In the genomic region with DNA sequence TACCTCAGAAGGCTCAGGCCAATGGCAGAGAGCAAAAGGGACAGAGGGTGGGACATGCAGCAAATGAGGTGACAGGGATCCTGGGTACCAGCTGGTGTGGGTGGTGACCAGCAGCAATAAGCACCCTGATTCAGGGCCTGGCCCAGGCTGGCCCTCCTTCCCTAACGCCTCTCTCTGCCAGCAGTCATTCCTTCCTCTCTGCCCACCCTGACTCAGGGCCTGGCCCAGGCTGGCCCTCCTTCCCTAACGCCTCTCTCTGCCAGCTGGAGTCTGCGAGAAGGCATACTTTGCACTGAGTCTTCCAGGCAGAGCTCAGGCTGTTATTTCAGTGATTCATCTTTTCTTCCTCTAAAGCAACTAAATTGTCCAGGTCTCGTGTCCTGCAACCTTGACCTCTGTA, we compare ENCODE assay signal across 8 mouse cellular contexts. TPM values are rescaled to one million over a fixed set of nuclear protein-coding genes. Genes with fewer than 3 reads are reported as not detected.
DNase-seq lines count a peak whose midpoint lies in the region; ATAC-seq and TF ChIP-seq lines count a peak whose summit lies in the region.
"Had no signal": no experiment of that assay in that cellular context is flagged by ENCODE, and none has a peak within 500 bp of the region (broad histone marks: within the 10 kb centered on the region; RNA-seq: fewer than 3 reads in every experiment).

No protein-coding gene starts in this region.

- no peak for ATAC-seq in heart, embryonic 12.5 days (ENCODE audit: insufficient number of reproducible peaks, low FRiP score)
- peak; percentile 89 for ATAC-seq in lung, postnatal 0 days
- ATAC-seq in inflammation-experienced regulatory T-cells, adult 6 months, result no peak

- no peak for TF ChIP-seq CTCF in lung, postnatal 0 days (IDR thresholded peaks at IDR 0.05)

- peak; percentile 35 for DNase-seq in right cerebral cortex, postnatal 14 days
- DNase-seq in right cerebral cortex, postnatal 4 days, result no peak
- DNase-seq in cerebellum, postnatal 10 days, result peak; percentile 86 to 92
- DNase-seq in lung, postnatal 0 days (ENCODE audit: low spot score), result peak; percentile 78
- DNase-seq in embryo, embryonic 9.5 days (ENCODE audit: extremely low spot score), result no peak

- peak overlapping the region; percentile 39; the same call in 1 of the 2 replicates for H3K9ac ChIP-seq in heart, embryonic 12.5 days
- no peak overlapping the region for H3K9ac ChIP-seq in lung, postnatal 0 days (replicated peaks; ENCODE audit: low read depth)

- WGBS in heart, embryonic 12.5 days, result 44% methylated on average over 4 of the region's 4 CpGs
- 47% methylated on average over 3 of the region's 4 CpGs for WGBS in lung, postnatal 0 days

- no peaks in the 10 kb centered on the region for H3K27me3 ChIP-seq in heart, embryonic 12.5 days (replicated peaks)
- no peaks in the 10 kb centered on the region for H3K27me3 ChIP-seq in lung, postnatal 0 days (replicated peaks; ENCODE audit: insufficient read depth, low read length)

- no peaks in the 10 kb centered on the region for H3K36me3 ChIP-seq in heart, embryonic 12.5 days
- no peaks in the 10 kb centered on the region for H3K36me3 ChIP-seq in lung, postnatal 0 days (ENCODE audit: insufficient read depth, low read length)

- H3K9me3 ChIP-seq in heart, embryonic 12.5 days (replicated peaks), result no peaks in the 10 kb centered on the region
- H3K9me3 ChIP-seq in lung, postnatal 0 days (ENCODE audit: low read length), result no peaks in the 10 kb centered on the region

- peak overlapping the region; percentile 22 for H3K27ac ChIP-seq in heart, embryonic 12.5 days (ENCODE audit: poor library complexity, severe bottlenecking)
- H3K27ac ChIP-seq in lung, postnatal 0 days (ENCODE audit: low read length), result 0 out of 2 replicates have a peak overlapping the region, but pooled peaks have one; percentile 15
- H3K27ac ChIP-seq: macrophage had no signal

- peak; percentile 27; the same call in 1 of the 2 replicates for TF ChIP-seq EP300 in lung, postnatal 0 days (IDR thresholded peaks at IDR 0.05)

- no peak overlapping the region for H3K4me2 ChIP-seq in heart, embryonic 12.5 days
- H3K4me2 ChIP-seq in lung, postnatal 0 days (replicated peaks; ENCODE audit: low read depth, low read length), result no peak overlapping the region

- H3K4me3 ChIP-seq in heart, embryonic 12.5 days, result no peak overlapping the region
- no peak overlapping the region for H3K4me3 ChIP-seq in lung, postnatal 0 days (ENCODE audit: low read depth, low read length)

- peaks cover 53% of the 10 kb centered on the region for H3K4me1 ChIP-seq in heart, embryonic 12.5 days (replicated peaks)
- peaks cover 4% of the 10 kb centered on the region; the same call in 1 of the 2 replicates for H3K4me1 ChIP-seq in lung, postnatal 0 days (ENCODE audit: insufficient read depth, low read depth, low read length)

RNA-seq across cellular contexts. Expression of a gene that starts 31.5 kb away (rescaled TPM):
- 13.5 and 13.8 TPM in 2 replicates for polyA plus RNA-seq in heart, embryonic 12.5 days (2016; fragmentation: Nextera tagmentation; extraction: Ambion mirVana)
- polyA plus RNA-seq in lung, postnatal 0 days (2015; fragmentation: Nextera tagmentation; extraction: Ambion mirVana), result 1.1 and 1.5 TPM in 2 replicates
- polyA plus RNA-seq in inflammation-experienced regulatory T-cells, adult 6 months (2017; shearing (Covaris generic)), result under 1 TPM in 2 of 3 experiments, not detected in 1; 0.29 to 0.43 TPM

RNA-seq across cellular contexts. Expression of a gene that starts 52.4 kb away (rescaled TPM):
- polyA plus RNA-seq in heart, embryonic 12.5 days (2016; fragmentation: Nextera tagmentation; extraction: Ambion mirVana), result 2.1 and 2.2 TPM in 2 replicates
- 1.1 TPM in 2 replicates for polyA plus RNA-seq in lung, postnatal 0 days (2015; fragmentation: Nextera tagmentation; extraction: Ambion mirVana)
- polyA plus RNA-seq in inflammation-experienced regulatory T-cells, adult 6 months (2017; shearing (Covaris generic)), result 1 to 10 TPM; 1.3 to 2.6 (median 1.4) TPM

Comparison
In these comparisons a context has a peak if more than half of its experiments do, and no peak if none do; other contexts are left out.
1. DNase-seq: peak in right cerebral cortex, postnatal 14 days (single experiment), cerebellum, postnatal 10 days (2 of 2) and lung, postnatal 0 days (single experiment); none in right cerebral cortex, postnatal 4 days (single experiment) and embryo, embryonic 9.5 days (single experiment).